11 mouse cellular contexts compared by ENCODE assay signal in the genomic region with DNA sequence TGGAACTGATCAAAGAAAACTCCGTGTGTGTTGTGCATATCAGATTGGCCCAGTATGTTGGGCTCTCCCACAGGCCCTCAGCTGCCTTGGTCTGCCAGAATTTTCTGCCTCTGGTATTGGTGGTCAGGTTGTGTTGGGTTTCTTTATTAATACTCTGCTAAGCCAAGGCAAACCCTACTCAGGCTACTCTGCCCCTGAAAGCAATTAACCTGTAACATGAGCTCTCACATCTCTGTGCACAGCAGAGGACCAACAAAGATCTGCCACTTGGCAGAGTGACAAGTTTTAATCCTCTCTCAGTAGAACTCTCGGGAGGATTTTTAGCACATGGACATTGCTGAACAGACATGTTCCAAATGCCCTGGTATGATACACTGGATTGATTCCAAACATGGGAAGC.
A peak's percentile ranks its signal among the peaks of the same experiment; 100 is the strongest.
DNase-seq lines count a peak whose midpoint lies in the region; ATAC-seq and TF ChIP-seq lines count a peak whose summit lies in the region.
"Had no signal": no experiment of that assay in that cellular context is flagged by ENCODE, and none has a peak within 500 bp of the region (broad histone marks: within the 10 kb centered on the region; RNA-seq: fewer than 3 reads in every experiment).

No protein-coding gene starts in this region.

- 31% methylated on average over 2 of the region's 2 CpGs for WGBS in hindbrain, embryonic 16.5 days
- 40% methylated on average over 2 of the region's 2 CpGs for WGBS in hindbrain, embryonic 13.5 days
- 37% methylated on average over 2 of the region's 2 CpGs for WGBS in forebrain, embryonic 10.5 days
- 26% methylated on average over 2 of the region's 2 CpGs for WGBS in limb, embryonic 15.5 days
- 72% methylated on average over 2 of the region's 2 CpGs for WGBS in thymus, adult 2 months

- peak; percentile 48; the same call in 1 of the 2 replicates for ATAC-seq in hindbrain, embryonic 16.5 days
- no peak; the same call in 1 of the 2 replicates for ATAC-seq in hindbrain, embryonic 13.5 days (ENCODE audit: low FRiP score)
- 0 out of 2 replicates have a peak, but pooled peaks have one; percentile 48 for ATAC-seq in limb, embryonic 15.5 days (ENCODE audit: insufficient number of reproducible peaks, low FRiP score, low TSS enrichment, low read depth)

- no peak overlapping the region for H3K4me3 ChIP-seq in hindbrain, embryonic 16.5 days (ENCODE audit: low read length)
- H3K4me3 ChIP-seq in hindbrain, embryonic 13.5 days = no peak overlapping the region
- H3K4me3 ChIP-seq in forebrain, embryonic 10.5 days = no peak overlapping the region
- no peak overlapping the region for H3K4me3 ChIP-seq in limb, embryonic 15.5 days
- H3K4me3 ChIP-seq in thymus, adult 2 months (ENCODE audit: control insufficient read depth, insufficient read depth, low read length) = no peak overlapping the region

- no peak overlapping the region for H3K27ac ChIP-seq in hindbrain, embryonic 16.5 days (ENCODE audit: low read depth, low read length)
- no peak overlapping the region for H3K27ac ChIP-seq in hindbrain, embryonic 13.5 days
- H3K27ac ChIP-seq in forebrain, embryonic 10.5 days = peak overlapping the region; percentile 87
- no peak overlapping the region for H3K27ac ChIP-seq in limb, embryonic 15.5 days
- no peak overlapping the region for H3K27ac ChIP-seq in thymus, adult 2 months (ENCODE audit: control insufficient read depth, insufficient read depth, low read length)

- TF ChIP-seq POLR2A in brain, embryonic 14.5 days (IDR thresholded peaks at IDR 0.05; ENCODE audit: borderline replicate concordance, extremely low read depth, insufficient read depth, insufficient read length, poor library complexity, severe bottlenecking) = no peak
- no peak for TF ChIP-seq POLR2A in thymus, adult 2 months (IDR thresholded peaks at IDR 0.05; ENCODE audit: control insufficient read depth, extremely low read depth, insufficient read depth, low read length, poor library complexity)

- H3K4me1 ChIP-seq in hindbrain, embryonic 16.5 days (ENCODE audit: control insufficient read depth, insufficient read depth, low read depth, low read length) = peaks cover 10% of the 10 kb centered on the region
- peaks cover 39% of the 10 kb centered on the region for H3K4me1 ChIP-seq in hindbrain, embryonic 13.5 days (replicated peaks)
- H3K4me1 ChIP-seq in forebrain, embryonic 10.5 days = peaks cover 56% of the 10 kb centered on the region
- peaks cover 7% of the 10 kb centered on the region; the same call in 1 of the 2 replicates for H3K4me1 ChIP-seq in limb, embryonic 15.5 days
- no peaks in the 10 kb centered on the region for H3K4me1 ChIP-seq in thymus, adult 2 months (replicated peaks; ENCODE audit: control insufficient read depth, insufficient read depth, low read length)

- peak; percentile 85 for DNase-seq in brain, embryonic 14.5 days (ENCODE audit: low read depth)
- DNase-seq in forebrain, embryonic 10.5 days (ENCODE audit: extremely low spot score, low spot score) = peak; percentile 21
- no peak for DNase-seq in spleen, adult 12 weeks (ENCODE audit: low spot score)
- no peak for DNase-seq in thymus, postnatal 0 days (ENCODE audit: low spot score)
- no peak for DNase-seq in thymus, adult 2 months
- DNase-seq: cerebellum, adult 2 months; heart, postnatal 4 days; lung, postnatal 10 days had no signal

- no peak for TF ChIP-seq CTCF in brain, embryonic 14.5 days (IDR thresholded peaks at IDR 0.05; ENCODE audit: borderline replicate concordance, extremely low read depth, insufficient read depth, insufficient read length)
- no peak for TF ChIP-seq CTCF in thymus, adult 2 months (IDR thresholded peaks at IDR 0.05; ENCODE audit: borderline replicate concordance, control insufficient read depth, extremely low read depth, insufficient read depth, low read length, poor library complexity)

- no peaks in the 10 kb centered on the region for H3K27me3 ChIP-seq in hindbrain, embryonic 16.5 days (replicated peaks; ENCODE audit: control insufficient read depth, insufficient read depth, low read length)
- H3K27me3 ChIP-seq in hindbrain, embryonic 13.5 days = no peaks in the 10 kb centered on the region
- no peaks in the 10 kb centered on the region for H3K27me3 ChIP-seq in forebrain, embryonic 10.5 days (ENCODE audit: poor library complexity, severe bottlenecking)
- H3K27me3 ChIP-seq in limb, embryonic 15.5 days = no peaks in the 10 kb centered on the region
- no peaks in the 10 kb centered on the region for H3K27me3 ChIP-seq in thymus, adult 2 months (ENCODE audit: control insufficient read depth, insufficient read depth, low read length)

- no peaks in the 10 kb centered on the region for H3K36me3 ChIP-seq in hindbrain, embryonic 16.5 days (ENCODE audit: control insufficient read depth, insufficient read depth, low read length)
- H3K36me3 ChIP-seq in hindbrain, embryonic 13.5 days = no peaks in the 10 kb centered on the region
- H3K36me3 ChIP-seq in forebrain, embryonic 10.5 days (replicated peaks) = no peaks in the 10 kb centered on the region
- H3K36me3 ChIP-seq in limb, embryonic 15.5 days = no peaks in the 10 kb centered on the region
- H3K36me3 ChIP-seq in thymus, adult 2 months (ENCODE audit: control insufficient read depth, insufficient read depth, low read length) = no peaks in the 10 kb centered on the region

- H3K4me2 ChIP-seq in hindbrain, embryonic 16.5 days (ENCODE audit: low read length) = no peak overlapping the region
- H3K4me2 ChIP-seq in hindbrain, embryonic 13.5 days = no peak overlapping the region
- H3K4me2 ChIP-seq in limb, embryonic 15.5 days = no peak overlapping the region

- no peak overlapping the region for H3K9ac ChIP-seq in hindbrain, embryonic 16.5 days (ENCODE audit: low read depth, low read length)
- no peak overlapping the region for H3K9ac ChIP-seq in hindbrain, embryonic 13.5 days
- H3K9ac ChIP-seq in limb, embryonic 15.5 days = no peak overlapping the region

- H3K9me3 ChIP-seq in hindbrain, embryonic 16.5 days (ENCODE audit: control insufficient read depth, low read length) = no peaks in the 10 kb centered on the region
- H3K9me3 ChIP-seq in hindbrain, embryonic 13.5 days = no peaks in the 10 kb centered on the region
- no peaks in the 10 kb centered on the region for H3K9me3 ChIP-seq in forebrain, embryonic 10.5 days
- H3K9me3 ChIP-seq in limb, embryonic 15.5 days = no peaks in the 10 kb centered on the region

Comparison
In these comparisons a context has a peak if more than half of its experiments do, and no peak if none do; other contexts are left out.
1. DNase-seq: peak in brain, embryonic 14.5 days (single experiment) and forebrain, embryonic 10.5 days (single experiment); none in spleen, adult 12 weeks (single experiment), thymus, postnatal 0 days (single experiment) and thymus, adult 2 months (single experiment).